Mouse (Mus musculus): ENCODE results near the gene Sdhd. TPM values are rescaled to one million over a fixed set of nuclear protein-coding genes. Genes with fewer than 3 reads are reported as not detected.
A peak's percentile ranks its signal among the peaks of the same experiment; 100 is the strongest.
"Not testable (repeated sequence)": the region's sequence is repeated elsewhere in the genome, so short reads cannot be mapped to it uniquely, and the experiment has no call there.

Sdhd gene
- polyA plus RNA-seq (2014; fragmentation: Nextera tagmentation; extraction: Ambion mirVana) = 257 and 262 TPM in 2 replicates

- H3K36me3 ChIP-seq (ENCODE audit: control insufficient read depth, insufficient read depth, low read length) = no peaks in the 10 kb centered on the region; the same call in 1 of the 2 replicates
- DNase-seq (ENCODE audit: low spot score) (peak; percentile 95), ATAC-seq (replicated peaks; ENCODE audit: low FRiP score) (peak; percentile 97)
- H3K9me3 ChIP-seq (ENCODE audit: control insufficient read depth, low read length) = no peaks in the 10 kb centered on the region
- H3K27ac ChIP-seq (ENCODE audit: low read depth, low read length) = peak within 1 kb of the TSS; percentile 75
- WGBS = 1% methylated on average over 48 of the region's 48 CpGs
- no peaks in the 10 kb centered on the region for H3K27me3 ChIP-seq (ENCODE audit: control insufficient read depth, insufficient read depth, low read length)
- peak within 1 kb of the TSS; percentile 93 for H3K4me2 ChIP-seq (ENCODE audit: low read depth, low read length, severe bottlenecking)
- peak within 1 kb of the TSS; percentile 85 for H3K4me3 ChIP-seq (ENCODE audit: low read depth, low read length)
- H3K4me1 ChIP-seq (replicated peaks; ENCODE audit: control insufficient read depth, insufficient read depth, low read length) = peaks cover 8% of the 10 kb centered on the region; the same call in 1 of the 2 replicates
- peak within 1 kb of the TSS; percentile 84 for H3K9ac ChIP-seq (ENCODE audit: low read length)
These were observed at the start of gene Sdhd, which contains the start of gene Timm8b for GRCm38 (mm10) chr9:50603189-50603997. Sdhd (minus strand) TSS chr9:50603812. Timm8b (plus strand) TSS chr9:50603910.

GRCm38 (mm10) chr9:50650503-50650902 is 46.9 kb upstream of the Sdhd start:
- 93% methylated on average over 10 of the region's 10 CpGs for WGBS
- no peaks in the 10 kb centered on the region for H3K27me3 ChIP-seq (ENCODE audit: control insufficient read depth, insufficient read depth, low read length)
- no peak for DNase-seq (ENCODE audit: low spot score)

GRCm38 (mm10) chr9:50646826-50647370 is 43.3 kb upstream of the Sdhd start:
- no peak for DNase-seq (ENCODE audit: low spot score)
- 75% methylated on average over 10 of the region's 10 CpGs for WGBS

More at GRCm38 (mm10) chr9:50650503-50650902, 46.9 kb upstream of the Sdhd start:
- Histone ChIP-seq H3K9me3 (ENCODE audit: control insufficient read depth, low read length) (no peaks in the 10 kb centered on the region), H3K4me3 (ENCODE audit: low read depth, low read length) (no peak overlapping the region), H3K4me2 (ENCODE audit: low read depth, low read length, severe bottlenecking) (no peak overlapping the region), H3K9ac (ENCODE audit: low read length) (no peak overlapping the region), H3K36me3 (ENCODE audit: control insufficient read depth, insufficient read depth, low read length) (peaks cover 10% of the 10 kb centered on the region; the same call in 1 of the 2 replicates), H3K27ac (ENCODE audit: low read depth, low read length) (no peak overlapping the region), H3K4me1 (replicated peaks; ENCODE audit: control insufficient read depth, insufficient read depth, low read length) (no peaks in the 10 kb centered on the region)
- ATAC-seq (replicated peaks; ENCODE audit: low FRiP score) = no peak

GRCm38 (mm10) chr9:50634270-50634669 is 30.7 kb upstream of the Sdhd start:
- H3K36me3 ChIP-seq (ENCODE audit: control insufficient read depth, insufficient read depth, low read length) = peaks cover 2% of the 10 kb centered on the region; the same call in 1 of the 2 replicates
- H3K4me2 ChIP-seq (ENCODE audit: low read depth, low read length, severe bottlenecking) = no peak overlapping the region
- H3K4me3 ChIP-seq (ENCODE audit: low read depth, low read length) = no peak overlapping the region
- WGBS = 93% methylated on average over 11 of the region's 11 CpGs
- H3K4me1 ChIP-seq (replicated peaks; ENCODE audit: control insufficient read depth, insufficient read depth, low read length) = no peaks in the 10 kb centered on the region
- no peaks in the 10 kb centered on the region for H3K9me3 ChIP-seq (ENCODE audit: control insufficient read depth, low read length)
- H3K27me3 ChIP-seq (ENCODE audit: control insufficient read depth, insufficient read depth, low read length) = no peaks in the 10 kb centered on the region
- no peak for DNase-seq (ENCODE audit: low spot score)
- no peak for ATAC-seq (replicated peaks; ENCODE audit: low FRiP score)
- no peak overlapping the region for H3K27ac ChIP-seq (ENCODE audit: low read depth, low read length)
- H3K9ac ChIP-seq (ENCODE audit: low read length) = no peak overlapping the region

More at GRCm38 (mm10) chr9:50646826-50647370, 43.3 kb upstream of the Sdhd start:
- H3K4me1 ChIP-seq (replicated peaks; ENCODE audit: control insufficient read depth, insufficient read depth, low read length) = no peaks in the 10 kb centered on the region
- no peak overlapping the region for H3K9ac ChIP-seq (ENCODE audit: low read length)
- H3K9me3 ChIP-seq (ENCODE audit: control insufficient read depth, low read length) = no peaks in the 10 kb centered on the region
- ATAC-seq (replicated peaks; ENCODE audit: low FRiP score) = no peak
- H3K36me3 ChIP-seq (ENCODE audit: control insufficient read depth, insufficient read depth, low read length) = peaks cover 12% of the 10 kb centered on the region; the same call in 1 of the 2 replicates
- no peak overlapping the region for H3K4me3 ChIP-seq (ENCODE audit: low read depth, low read length)
- no peak overlapping the region for H3K4me2 ChIP-seq (ENCODE audit: low read depth, low read length, severe bottlenecking)
- no peak overlapping the region for H3K27ac ChIP-seq (ENCODE audit: low read depth, low read length)
- no peaks in the 10 kb centered on the region for H3K27me3 ChIP-seq (ENCODE audit: control insufficient read depth, insufficient read depth, low read length)

GRCm38 (mm10) chr9:50633059-50633458 is 29.4 kb upstream of the Sdhd start:
- 58% methylated on average over 2 of the region's 2 CpGs for WGBS
- ATAC-seq (replicated peaks; ENCODE audit: low FRiP score) (no peak), DNase-seq (ENCODE audit: low spot score) (peak; percentile 53)

GRCm38 (mm10) chr9:50632016-50632688 is 28.5 kb upstream of the Sdhd start:
- WGBS = 90% methylated on average over 6 of the region's 6 CpGs
- Histone ChIP-seq H3K4me2 (ENCODE audit: low read depth, low read length, severe bottlenecking) (no peak overlapping the region), H3K4me3 (ENCODE audit: low read depth, low read length) (no peak overlapping the region), H3K36me3 (ENCODE audit: control insufficient read depth, insufficient read depth, low read length) (no peaks in the 10 kb centered on the region; the same call in 1 of the 2 replicates), H3K9ac (ENCODE audit: low read length) (no peak overlapping the region), H3K9me3 (ENCODE audit: control insufficient read depth, low read length) (no peaks in the 10 kb centered on the region), H3K27me3 (ENCODE audit: control insufficient read depth, insufficient read depth, low read length) (no peaks in the 10 kb centered on the region), H3K27ac (ENCODE audit: low read depth, low read length) (no peak overlapping the region), H3K4me1 (replicated peaks; ENCODE audit: control insufficient read depth, insufficient read depth, low read length) (no peaks in the 10 kb centered on the region)
- DNase-seq (ENCODE audit: low spot score) (no peak), ATAC-seq (replicated peaks; ENCODE audit: low FRiP score) (no peak)

More at GRCm38 (mm10) chr9:50633059-50633458, 29.4 kb upstream of the Sdhd start:
- Histone ChIP-seq H3K4me2 (ENCODE audit: low read depth, low read length, severe bottlenecking) (no peak overlapping the region), H3K27me3 (ENCODE audit: control insufficient read depth, insufficient read depth, low read length) (no peaks in the 10 kb centered on the region), H3K9me3 (ENCODE audit: control insufficient read depth, low read length) (no peaks in the 10 kb centered on the region), H3K27ac (ENCODE audit: low read depth, low read length) (no peak overlapping the region), H3K36me3 (ENCODE audit: control insufficient read depth, insufficient read depth, low read length) (no peaks in the 10 kb centered on the region; the same call in 1 of the 2 replicates), H3K9ac (ENCODE audit: low read length) (no peak overlapping the region), H3K4me3 (ENCODE audit: low read depth, low read length) (no peak overlapping the region), H3K4me1 (replicated peaks; ENCODE audit: control insufficient read depth, insufficient read depth, low read length) (no peaks in the 10 kb centered on the region)

GRCm38 (mm10) chr9:50630903-50631302 is 27.3 kb upstream of the Sdhd start:
- WGBS = 92% methylated on average over 6 of the region's 8 CpGs
- H3K36me3 ChIP-seq (ENCODE audit: control insufficient read depth, insufficient read depth, low read length); H3K27ac ChIP-seq (ENCODE audit: low read depth, low read length); H3K9ac ChIP-seq (ENCODE audit: low read length); H3K4me2 ChIP-seq (ENCODE audit: low read depth, low read length, severe bottlenecking); H3K4me1 ChIP-seq (replicated peaks; ENCODE audit: control insufficient read depth, insufficient read depth, low read length); H3K9me3 ChIP-seq (ENCODE audit: control insufficient read depth, low read length); ATAC-seq (replicated peaks; ENCODE audit: low FRiP score); DNase-seq (ENCODE audit: low spot score); H3K4me3 ChIP-seq (ENCODE audit: low read depth, low read length); H3K27me3 ChIP-seq (ENCODE audit: control insufficient read depth, insufficient read depth, low read length): not testable (repeated sequence)

- peak overlapping the region; percentile 77; the same call in 1 of the 2 replicates for H3K4me2 ChIP-seq (ENCODE audit: low read depth, low read length, severe bottlenecking)
- H3K9ac ChIP-seq (ENCODE audit: low read length) = no peak overlapping the region
- no peaks in the 10 kb centered on the region; the same call in 1 of the 2 replicates for H3K4me1 ChIP-seq (replicated peaks; ENCODE audit: control insufficient read depth, insufficient read depth, low read length)
- H3K4me3 ChIP-seq (ENCODE audit: low read depth, low read length) = peak overlapping the region; percentile 97
- DNase-seq (ENCODE audit: low spot score) (no peak), ATAC-seq (replicated peaks; ENCODE audit: low FRiP score) (no peak; the same call in 1 of the 2 replicates)
- peaks cover 7% of the 10 kb centered on the region; the same call in 1 of the 2 replicates for H3K36me3 ChIP-seq (ENCODE audit: control insufficient read depth, insufficient read depth, low read length)
- 65% methylated on average over 9 of the region's 9 CpGs for WGBS
- H3K27ac ChIP-seq (ENCODE audit: low read depth, low read length) = no peak overlapping the region
- no peaks in the 10 kb centered on the region for H3K9me3 ChIP-seq (ENCODE audit: control insufficient read depth, low read length)
- H3K27me3 ChIP-seq (ENCODE audit: control insufficient read depth, insufficient read depth, low read length) = no peaks in the 10 kb centered on the region
These were observed 14.2 kb upstream of the Sdhd start for GRCm38 (mm10) chr9:50617794-50618330.
